Mouse (Mus musculus) right cerebral cortex, postnatal 36 days (tissue): Measurements from ENCODE around the gene H6pd.

Source experiments
- DNase-seq, 2 experiments: peaks; one replicate each; pipeline ENCODE4 v3.0.0; 2022; ENCODE audit warnings: low spot score in 2 of 2, mixed read lengths in 1 of 2

Gene H6pd

DNA sequence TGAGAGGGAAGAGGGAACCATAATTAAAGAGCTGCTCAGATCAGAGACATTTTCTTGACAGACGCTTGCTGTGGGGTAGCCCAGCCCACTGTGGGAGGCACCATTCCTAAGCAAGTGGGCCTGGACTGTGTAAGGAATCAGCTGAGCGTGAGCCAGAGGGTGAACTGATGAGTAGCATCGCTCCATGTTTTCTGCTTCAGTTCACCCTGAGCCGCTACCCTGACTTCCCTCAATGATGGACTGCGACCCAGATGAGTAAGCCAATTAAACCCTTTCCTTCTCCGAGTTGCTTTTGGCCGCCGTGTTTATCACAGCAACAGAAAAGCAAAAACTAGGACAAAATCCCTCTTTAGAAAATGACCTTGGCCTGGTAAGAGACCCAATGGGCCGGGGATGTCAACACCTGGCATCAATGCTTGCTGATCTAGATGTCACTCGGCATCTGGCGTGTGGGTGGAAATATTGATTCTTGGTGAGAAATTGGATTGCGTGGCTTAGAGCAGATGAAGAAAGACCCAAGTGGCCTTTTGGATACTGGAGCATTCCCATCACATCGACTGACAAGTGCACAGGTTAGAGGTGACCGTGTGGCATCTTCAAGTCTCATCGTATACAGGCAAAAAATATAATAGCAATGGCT, 11.0 kb upstream of the H6pd start:
- DNase-seq: no peak

DNA sequence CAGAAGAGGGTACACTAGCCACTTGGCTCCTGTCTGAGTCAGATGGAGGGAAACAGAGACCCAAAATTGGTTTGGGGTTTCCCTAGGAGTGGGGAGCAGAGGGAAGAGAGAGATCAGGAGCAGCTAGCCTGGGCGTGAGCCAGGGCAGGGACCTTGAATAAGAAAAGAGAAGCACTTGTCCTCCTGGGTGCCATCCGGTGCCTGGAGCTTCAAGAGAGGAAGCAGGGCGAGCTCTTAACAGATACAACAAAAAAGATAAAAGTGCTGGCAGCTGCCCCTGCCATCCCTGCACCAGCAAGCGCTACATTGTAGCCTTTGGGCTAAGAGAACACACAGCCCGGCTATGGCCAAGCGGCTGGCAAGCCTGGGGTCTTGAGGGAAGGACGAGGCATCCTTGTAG, 6.6 kb upstream of the H6pd start:
- no peak for DNase-seq

- DNase-seq: no peak
These were observed 5.7 kb upstream of the H6pd start for GRCm38 (mm10) chr4:150014378-150015091.

DNA sequence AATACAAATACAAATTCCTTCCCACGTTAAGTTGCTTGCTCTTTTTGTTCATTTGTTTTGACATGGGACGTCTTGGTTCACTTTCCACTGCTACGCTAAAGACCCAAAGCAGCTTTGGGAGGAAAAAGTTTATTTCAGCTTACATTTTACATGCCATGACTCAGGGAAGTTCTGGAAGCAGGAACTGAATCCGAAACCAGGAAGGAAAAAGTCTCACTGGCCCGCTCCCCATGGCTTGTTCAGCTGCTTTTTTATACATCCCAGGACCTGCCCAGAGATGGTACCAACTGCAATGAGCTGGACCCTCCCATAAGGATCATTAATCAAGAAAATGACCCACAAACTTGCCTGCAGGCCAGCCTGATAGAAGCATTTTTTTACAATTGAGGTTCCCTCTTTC, 5.0 kb upstream of the H6pd start:
- DNase-seq: no peak

- no peak for DNase-seq
These were observed 4.4 kb upstream of the H6pd start for GRCm38 (mm10) chr4:150013186-150013690.

DNA sequence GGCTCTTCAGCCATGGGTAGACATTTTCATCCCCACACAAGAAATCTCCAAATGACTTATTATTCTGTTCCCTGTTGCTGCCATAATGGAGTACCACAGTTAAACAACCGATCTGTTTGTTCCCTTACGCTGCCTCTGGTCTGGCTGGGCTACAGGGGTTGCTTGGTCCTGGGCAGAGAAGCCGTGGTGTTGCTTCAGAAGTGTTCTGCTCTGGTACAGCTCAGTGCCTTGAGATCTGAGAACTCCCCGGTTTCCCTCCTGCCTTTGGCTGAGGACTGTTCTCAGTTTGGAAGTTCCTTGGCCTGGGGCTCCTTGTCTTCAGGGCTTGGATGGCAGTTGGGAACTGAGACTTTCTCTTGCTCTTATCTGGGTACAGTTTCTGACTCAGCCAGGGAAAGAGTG, 3.5 kb upstream of the H6pd start:
- no peak for DNase-seq

DNA sequence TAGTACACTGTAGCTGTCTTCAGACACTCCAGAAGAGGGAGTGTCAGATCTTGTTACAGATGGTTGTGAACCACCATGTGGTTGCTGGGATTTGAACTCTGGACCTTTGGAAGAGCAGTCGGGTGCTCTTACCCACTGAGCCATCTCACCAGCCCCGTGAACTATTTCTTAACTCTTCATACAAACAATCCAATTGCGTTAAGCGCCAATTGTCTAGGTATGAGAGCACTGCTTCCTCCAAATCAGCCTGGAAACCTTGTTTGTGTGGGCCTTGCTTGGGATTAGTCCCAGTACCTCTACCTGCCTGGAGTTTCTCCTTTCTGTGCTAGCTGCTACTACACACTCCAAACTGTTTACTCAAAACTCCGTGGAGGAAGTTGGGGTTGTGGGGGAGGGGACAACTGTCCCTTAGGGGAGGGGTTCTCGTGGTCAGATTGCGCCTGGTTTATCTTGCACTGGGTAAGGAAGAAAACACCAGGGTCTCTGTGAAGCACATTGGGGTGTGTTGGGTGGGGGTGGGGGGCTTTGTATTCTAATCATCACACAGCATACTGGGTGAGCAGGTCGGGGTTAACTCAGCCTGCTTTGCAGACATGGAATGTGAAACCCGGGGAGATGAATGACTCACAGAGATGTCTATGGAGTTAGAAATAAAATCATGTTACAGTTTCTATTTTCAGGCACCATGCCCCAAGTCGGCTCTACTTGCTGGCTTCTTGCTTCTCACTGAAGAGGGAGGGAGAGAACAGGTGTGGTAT, 2.9 kb upstream of the H6pd start:
- DNase-seq: no peak

GRCm38 (mm10) chr4:150010054-150010730, 1.4 kb upstream of the H6pd start:
- no peak for DNase-seq

DNA sequence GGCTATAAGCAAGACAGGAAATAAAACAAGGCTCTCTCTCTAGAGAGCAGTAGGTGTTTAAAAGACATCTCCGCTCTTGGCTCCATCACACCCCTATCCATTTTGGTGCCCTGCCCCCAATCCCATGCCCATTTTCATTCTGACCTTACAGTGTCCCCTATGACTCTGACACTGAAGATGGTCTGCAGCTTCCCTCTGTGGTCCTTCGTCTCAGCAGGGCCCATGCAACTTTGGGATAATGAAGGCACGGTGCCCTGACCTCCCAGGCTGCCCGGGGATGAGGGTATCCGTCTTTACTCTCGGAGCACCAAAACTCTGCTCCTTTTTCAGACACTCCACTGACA, 736 bp upstream of the H6pd start:
- no peak for DNase-seq

DNA sequence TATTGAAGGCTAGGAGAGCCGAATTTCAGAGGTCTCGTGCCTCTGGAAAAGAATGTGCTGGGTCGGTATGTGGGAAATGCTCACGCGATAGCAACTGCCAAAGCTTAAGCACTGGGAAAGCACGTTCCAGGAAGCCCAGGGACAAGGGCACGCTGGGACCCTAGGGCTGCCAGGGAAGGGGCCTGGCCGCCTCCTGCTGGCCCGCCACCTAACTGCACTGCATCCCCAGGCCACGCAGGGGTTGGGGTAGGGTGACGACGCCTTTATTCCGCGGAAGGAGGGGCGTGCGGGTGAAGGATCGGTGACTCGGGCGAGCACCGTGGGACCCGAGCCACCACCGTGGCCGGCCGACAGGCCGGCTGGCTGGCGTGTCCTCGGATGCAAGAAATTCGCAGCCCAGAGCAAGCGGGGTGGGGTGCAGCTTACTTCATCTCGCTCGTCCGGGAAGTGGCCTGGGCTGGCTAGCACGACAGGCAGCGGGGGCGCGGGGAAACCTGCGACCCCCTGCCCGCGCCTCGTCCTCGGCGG, 434 bp downstream of the H6pd start:
- no peak for DNase-seq

DNA sequence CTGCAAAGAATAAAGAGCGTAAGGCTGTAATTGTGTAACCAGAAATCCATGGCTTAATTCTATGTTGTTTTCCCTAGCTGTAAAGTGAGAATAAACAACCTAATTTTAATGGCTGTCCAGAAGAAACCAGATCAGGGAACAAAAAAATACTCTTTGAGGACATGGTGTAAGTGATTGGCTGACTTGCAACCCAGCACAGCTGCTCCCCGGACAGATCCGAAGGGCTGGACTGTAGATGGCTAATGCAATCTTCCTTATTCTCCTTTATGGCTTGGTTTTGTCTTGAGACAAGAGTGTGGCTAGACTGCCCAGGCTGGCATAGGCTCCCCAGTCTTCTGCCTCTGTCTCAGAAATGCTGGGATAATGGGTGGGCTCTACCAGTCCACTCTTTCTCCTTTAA, 1.4 kb downstream of the H6pd start:
- no peak for DNase-seq

- DNase-seq: no peak
These were observed 1.8 kb downstream of the H6pd start for GRCm38 (mm10) chr4:150006991-150007390.

GRCm38 (mm10) chr4:150006122-150006854, 2.5 kb downstream of the H6pd start:
- DNase-seq: no peak

GRCm38 (mm10) chr4:150005231-150005630, 3.6 kb downstream of the H6pd start:
- no peak for DNase-seq

GRCm38 (mm10) chr4:150003641-150004040, 5.2 kb downstream of the H6pd start:
- DNase-seq: no peak

DNA sequence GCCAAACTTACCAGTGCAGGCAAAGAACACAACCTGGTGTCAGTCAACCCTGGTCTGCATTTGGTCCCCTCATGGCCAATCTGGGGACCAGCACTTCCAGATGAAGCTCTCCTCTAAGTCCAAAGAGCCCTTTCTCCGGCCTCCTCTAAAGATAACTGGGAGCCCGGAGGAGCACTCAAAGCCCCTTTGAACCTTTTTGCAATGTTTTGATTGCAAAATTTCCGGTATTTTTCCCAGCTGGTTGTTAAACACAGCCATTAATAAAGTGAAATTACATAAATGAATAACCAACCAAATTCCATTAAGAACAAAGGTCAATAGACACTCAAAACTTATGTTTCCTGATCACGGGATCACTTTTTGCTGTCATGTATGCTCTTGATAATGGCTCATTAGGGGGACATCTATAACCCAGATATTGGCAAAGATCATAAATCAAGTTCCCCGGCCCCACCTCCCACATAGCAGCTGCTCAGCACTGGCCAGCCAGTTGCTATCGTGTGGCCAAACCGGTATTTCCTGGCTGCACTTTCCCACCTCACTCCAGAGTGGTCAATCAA, 5.7 kb downstream of the H6pd start:
- no peak for DNase-seq

GRCm38 (mm10) chr4:150002021-150002528, 6.7 kb downstream of the H6pd start:
- DNase-seq: no peak

GRCm38 (mm10) chr4:150001221-150001860, 7.5 kb downstream of the H6pd start:
- no peak for DNase-seq

DNA sequence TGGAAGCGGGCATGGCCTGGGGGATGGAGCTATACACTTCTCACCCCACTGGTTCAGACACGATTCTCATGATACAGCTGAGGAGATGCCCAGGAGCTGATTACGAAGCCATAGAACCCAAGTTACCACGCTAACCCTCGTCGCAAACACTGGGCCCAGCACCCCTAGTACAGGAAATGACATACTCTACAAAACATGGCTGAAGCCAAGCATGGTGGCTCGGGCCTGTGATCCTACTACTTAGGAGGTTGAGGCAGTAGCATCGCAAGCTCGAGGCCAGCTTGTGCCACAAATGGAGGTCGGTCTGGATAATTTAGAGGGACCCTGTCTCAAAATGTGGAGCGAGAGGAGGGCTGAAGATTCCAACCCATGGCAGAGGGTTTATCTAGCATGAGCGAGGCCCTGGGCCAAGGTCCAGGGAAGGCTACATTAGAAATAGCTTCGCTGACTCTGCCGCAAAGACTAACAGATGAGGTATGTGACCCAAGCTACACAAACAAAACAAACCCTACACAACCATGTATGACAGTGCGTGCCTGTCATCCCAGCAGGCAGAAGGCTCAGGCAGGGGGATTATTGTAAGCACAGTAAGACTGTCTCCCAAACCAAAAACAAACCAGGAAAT, 8.8 kb downstream of the H6pd start:
- DNase-seq: no peak

DNA sequence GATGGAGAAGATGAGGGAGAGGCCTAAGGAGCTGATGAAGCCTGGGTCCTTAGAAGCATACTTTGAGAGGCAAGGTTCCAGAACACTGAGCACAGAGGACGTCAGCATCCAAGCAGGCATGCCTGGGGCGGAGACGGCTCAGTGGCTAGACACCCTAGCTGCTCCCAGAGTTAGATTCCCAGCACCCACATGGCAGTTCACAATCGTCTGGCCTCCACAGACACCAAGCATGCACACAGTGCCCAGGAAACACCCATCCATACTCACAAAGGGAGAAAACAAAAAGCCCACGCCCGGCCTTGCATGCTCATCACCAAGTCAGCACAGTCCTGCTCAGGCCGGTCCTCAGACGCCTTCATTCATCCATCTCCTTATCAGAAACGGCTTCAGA, 9.3 kb downstream of the H6pd start:
- DNase-seq: no peak
